Mouse (Mus musculus) embryonic fibroblast, embryonic 13.5 days (primary cell): ENCODE results near the gene Rb1. TPM values are rescaled to one million over a fixed set of nuclear protein-coding genes. Genes with fewer than 3 reads are reported as not detected.

Experiments used
- H3K27ac ChIP-seq: 2 replicates; pipeline ENCODE4 v1.5.1; 2012; ENCODE audit warnings: low read length, control low read depth, inconsistent platforms; ENCODE audit not compliant: insufficient read depth
- H3K4me1 ChIP-seq: 2 replicates; pipeline ENCODE4 v1.6.1; 2011; ENCODE audit warnings: low read length; ENCODE audit not compliant: control insufficient read depth, insufficient read depth
- H3K4me3 ChIP-seq: 2 replicates; pipeline ENCODE4 v1.5.1; 2011; ENCODE audit warnings: mild to moderate bottlenecking, control low read depth, low read length; ENCODE audit not compliant: insufficient read depth
- CTCF ChIP-seq: IDR thresholded peaks from 2 replicates; pipeline ENCODE4 v1.5.1; 2011; ENCODE audit warnings: mild to moderate bottlenecking, control low read depth, low read length, moderate library complexity, borderline replicate concordance; ENCODE audit not compliant: insufficient read depth
- POLR2A ChIP-seq: IDR thresholded peaks from 2 replicates; pipeline ENCODE4 v1.6.1; 2011; ENCODE audit warnings: low read depth, mild to moderate bottlenecking, control low read depth, low read length, moderate library complexity
- polyA plus RNA-seq: library from polyadenylated mRNA; stranded (reverse); fragments of >200 nt; gene quantifications from 2 replicates; pipeline ENCODE4 v1.2.4, GENCODE M21; 2011; ENCODE audit warnings: low read depth; ENCODE audit not compliant: missing spikeins, insufficient read length

Rb1 gene
- polyA plus RNA-seq, 1 experiment, result 16.0 TPM

DNA sequence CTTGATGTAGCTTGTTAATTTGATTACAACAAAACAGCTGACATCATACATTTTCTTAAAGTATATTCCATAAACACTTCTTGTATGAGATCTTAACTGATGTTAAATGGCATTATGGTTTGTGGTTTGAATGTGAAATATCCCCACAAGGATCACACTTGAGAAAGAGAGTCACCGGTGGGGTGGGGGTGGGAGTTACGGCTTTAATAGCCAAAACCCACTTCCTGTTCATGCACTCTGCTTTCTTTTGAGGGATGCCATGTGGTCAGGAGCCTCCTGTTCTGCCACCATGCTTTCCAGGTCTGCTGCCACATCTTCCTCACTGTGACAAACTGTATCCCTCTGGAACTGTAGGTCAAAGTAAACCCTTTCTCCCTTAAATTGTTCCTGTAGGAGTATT, 35.7 kb downstream of the Rb1 start:
- Histone ChIP-seq H3K4me3 (no peak overlapping the region), H3K27ac (no peak overlapping the region), H3K4me1 (peaks cover 2% of the 10 kb centered on the region; the same call in 1 of the 2 replicates)
- TF ChIP-seq CTCF (no peak), POLR2A (no peak)

DNA sequence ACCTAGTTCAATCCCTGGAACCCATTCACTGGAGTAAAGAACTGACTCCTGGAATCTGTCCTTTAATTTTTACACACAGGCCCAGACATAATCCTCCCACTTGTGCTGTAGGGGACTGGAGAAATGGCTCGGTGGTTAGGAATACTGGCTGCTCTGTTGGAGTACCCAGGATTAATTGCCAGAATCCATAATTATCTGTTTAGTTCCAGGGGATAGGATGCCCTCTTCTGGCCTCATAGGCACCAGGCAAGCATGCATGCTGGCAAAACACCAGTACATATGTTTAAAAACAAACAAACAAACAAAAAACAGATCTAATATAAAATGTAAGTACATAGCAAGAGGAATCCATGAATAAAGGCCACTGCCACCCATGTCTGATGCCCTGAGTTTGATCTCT, 44.6 kb downstream of the Rb1 start:
- H3K27ac ChIP-seq, result no peak overlapping the region
- H3K4me3 ChIP-seq, result no peak overlapping the region
- TF ChIP-seq POLR2A, result no peak
- peak; percentile 18; the same call in 1 of the 2 replicates for TF ChIP-seq CTCF
- no peaks in the 10 kb centered on the region for H3K4me1 ChIP-seq

DNA sequence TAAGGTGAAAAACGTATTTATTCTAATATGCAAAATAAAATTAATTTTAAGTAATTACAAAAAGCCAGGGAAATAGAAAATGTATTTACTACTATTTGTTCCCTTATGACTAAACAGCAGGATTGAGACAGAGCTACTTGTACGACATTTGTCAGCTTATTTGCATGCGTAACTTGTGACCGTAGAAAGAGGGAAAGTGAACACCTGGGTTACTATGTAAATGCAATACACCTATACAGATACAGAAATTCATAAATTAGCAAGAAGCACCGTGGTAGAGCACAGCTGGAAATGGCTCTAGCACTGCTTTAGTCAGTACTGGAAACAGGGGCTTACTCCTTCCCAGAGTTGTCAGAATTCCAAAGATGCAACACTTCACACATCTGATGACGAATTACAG, 46.5 kb downstream of the Rb1 start:
- TF ChIP-seq CTCF (no peak), POLR2A (no peak)
- H3K27ac ChIP-seq, result no peak overlapping the region

DNA sequence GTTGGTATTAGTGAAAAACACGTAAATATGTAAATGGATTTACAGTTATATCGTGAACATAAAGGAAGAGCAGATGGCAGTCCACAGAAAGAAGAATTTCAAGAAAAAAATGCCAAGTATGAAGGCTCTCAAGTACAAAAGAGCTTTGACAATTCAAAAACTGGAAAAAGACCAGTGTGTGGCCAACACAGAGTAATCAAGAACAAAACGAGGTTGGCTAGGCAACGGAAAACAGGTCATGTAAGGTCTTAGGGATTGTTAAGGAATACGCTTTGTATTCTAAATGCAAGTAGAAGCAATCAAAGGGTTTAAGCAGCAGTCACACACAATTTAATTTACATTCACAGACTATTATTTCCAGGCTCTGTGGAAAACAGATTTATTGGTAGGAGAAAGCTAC, 53.8 kb downstream of the Rb1 start:
- no peaks in the 10 kb centered on the region for H3K4me1 ChIP-seq
- TF ChIP-seq POLR2A (no peak), CTCF (no peak)
- H3K27ac ChIP-seq, result no peak overlapping the region
- H3K4me3 ChIP-seq, result no peak overlapping the region

More for the DNA sequence above, 46.5 kb downstream of the Rb1 start:
- Histone ChIP-seq H3K4me3 (no peak overlapping the region), H3K4me1 (no peaks in the 10 kb centered on the region)

DNA sequence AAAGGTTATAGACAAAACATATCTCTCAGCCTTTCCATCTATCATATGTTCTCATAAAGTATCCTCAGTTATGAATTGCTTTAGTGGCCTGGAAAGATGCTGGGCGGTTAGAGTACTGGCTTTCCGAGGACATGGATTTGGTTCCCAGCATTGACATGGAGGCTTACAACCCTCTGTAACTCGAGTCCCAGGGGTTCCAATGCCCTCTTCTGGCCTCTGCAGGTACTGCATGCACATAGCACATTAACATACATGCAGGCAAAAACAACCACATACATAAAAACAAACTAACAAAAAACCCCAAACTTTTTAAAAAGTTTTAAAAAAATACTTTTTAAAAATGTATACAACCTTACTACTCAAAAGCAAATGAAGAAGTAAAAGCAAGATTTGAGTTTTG, 59.5 kb downstream of the Rb1 start:
- no peak for TF ChIP-seq CTCF
- TF ChIP-seq POLR2A, result no peak
- Histone ChIP-seq H3K27ac (no peak overlapping the region), H3K4me1 (no peaks in the 10 kb centered on the region), H3K4me3 (no peak overlapping the region)

DNA sequence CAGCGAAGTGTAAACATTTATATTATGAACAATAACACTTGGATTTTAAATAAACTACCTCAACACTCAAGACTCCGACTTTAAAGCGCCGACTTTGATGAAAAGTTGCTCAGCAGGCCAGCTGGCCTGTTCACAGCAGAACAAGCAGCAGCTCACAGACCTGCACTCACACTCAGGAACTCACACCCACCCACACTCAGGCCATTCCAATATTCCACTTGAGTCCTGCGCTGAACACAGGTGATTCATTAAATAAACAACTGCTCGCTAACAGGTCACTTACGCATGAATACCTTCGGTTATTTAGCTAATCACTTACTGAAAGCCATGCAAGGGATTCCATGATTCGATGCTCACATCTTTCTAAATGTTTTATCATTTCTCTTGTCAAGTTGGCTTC, 63.4 kb downstream of the Rb1 start:
- TF ChIP-seq CTCF (no peak), POLR2A (no peak)
- H3K27ac ChIP-seq, result no peak overlapping the region
- H3K4me3 ChIP-seq, result no peak overlapping the region
- no peaks in the 10 kb centered on the region for H3K4me1 ChIP-seq

DNA sequence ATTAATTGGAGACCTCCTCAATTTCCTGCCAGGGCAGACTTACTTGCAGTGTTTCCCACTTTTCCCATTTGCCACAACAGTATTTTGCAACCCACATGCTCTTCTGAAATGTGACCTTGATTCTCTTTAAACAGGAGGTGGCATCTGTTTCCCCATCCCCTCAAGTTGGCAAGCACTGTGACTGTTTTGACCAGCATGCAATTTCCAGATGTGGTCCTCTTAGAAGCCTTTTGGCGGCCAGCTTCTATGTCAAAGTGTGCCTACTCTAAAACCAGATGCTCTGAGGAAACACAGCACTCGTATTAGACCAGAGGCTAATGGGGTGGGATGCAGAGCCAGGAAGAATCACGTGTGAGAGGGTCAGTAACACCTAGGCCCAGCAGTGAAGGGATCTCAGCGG, 67.4 kb downstream of the Rb1 start:
- Histone ChIP-seq H3K27ac (no peak overlapping the region), H3K4me3 (no peak overlapping the region), H3K4me1 (no peaks in the 10 kb centered on the region)
- TF ChIP-seq CTCF (no peak), POLR2A (no peak)

DNA sequence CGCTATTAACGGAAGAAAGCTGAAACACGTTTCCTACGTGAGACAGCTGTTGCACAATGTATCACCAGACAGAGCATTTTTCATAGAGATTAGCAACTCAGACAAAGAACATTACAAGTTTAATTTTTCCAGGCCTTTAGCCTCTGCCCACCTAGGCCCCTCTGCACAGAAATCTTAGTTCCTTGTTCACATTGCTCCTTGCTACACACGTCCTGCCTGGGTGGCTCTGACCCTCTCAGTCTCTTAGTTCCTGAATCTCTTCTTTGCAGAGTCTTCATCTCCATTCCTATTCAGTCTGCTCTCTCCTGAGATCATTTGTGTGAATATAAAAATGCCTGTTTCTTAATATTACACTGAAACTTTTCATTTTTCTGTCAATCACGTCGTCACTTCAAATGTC, 68.3 kb downstream of the Rb1 start:
- H3K4me3 ChIP-seq, result no peak overlapping the region
- no peak overlapping the region for H3K27ac ChIP-seq
- H3K4me1 ChIP-seq, result no peaks in the 10 kb centered on the region
- TF ChIP-seq POLR2A (no peak), CTCF (no peak)

DNA sequence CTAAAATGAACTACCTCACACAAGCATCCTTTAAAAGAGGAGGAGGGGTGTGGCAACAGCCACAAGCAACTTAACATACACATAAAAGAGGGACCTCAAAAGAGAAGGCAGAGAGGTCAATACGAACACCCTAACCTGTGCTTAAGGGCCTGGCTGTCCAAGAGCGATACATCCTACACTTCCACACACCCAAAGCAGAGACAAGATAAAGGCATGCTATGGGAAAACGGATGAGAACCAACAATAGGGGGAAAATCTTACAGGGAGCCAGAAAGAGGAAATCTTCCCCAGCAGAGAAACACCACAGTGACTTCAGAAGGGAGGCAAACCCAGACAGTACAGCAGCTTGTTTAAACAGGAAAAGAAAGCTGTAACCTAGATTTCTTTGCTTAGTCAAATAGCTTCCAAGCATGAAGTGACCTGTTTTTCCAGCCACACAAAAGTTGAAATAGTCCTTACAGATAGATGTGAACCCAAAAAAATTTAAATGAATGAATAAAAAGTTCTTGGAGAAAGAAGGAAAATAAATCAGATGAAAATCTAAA, 70.1 kb downstream of the Rb1 start:
- Histone ChIP-seq H3K27ac (no peak overlapping the region), H3K4me3 (no peak overlapping the region), H3K4me1 (no peaks in the 10 kb centered on the region)
- TF ChIP-seq CTCF, result no peak
- TF ChIP-seq POLR2A, result no peak

DNA sequence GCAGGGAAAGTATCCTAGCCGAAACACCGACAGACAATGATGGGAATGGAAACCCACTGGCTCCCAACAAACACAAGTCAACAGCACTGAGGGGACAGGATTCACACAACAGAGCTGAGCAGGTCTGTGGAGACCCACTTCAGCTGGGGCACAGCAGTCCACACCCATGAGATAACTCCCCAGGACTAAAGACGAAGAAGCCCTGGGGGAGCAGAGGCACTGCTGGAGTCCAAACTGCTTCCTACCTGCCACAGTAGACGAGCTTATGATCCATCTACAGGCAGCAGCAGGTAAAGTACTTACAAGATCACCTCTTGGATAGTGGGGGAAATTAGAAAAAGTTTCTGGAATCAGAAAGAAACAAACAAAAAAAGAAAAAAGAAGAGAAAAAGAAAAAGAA, 71.2 kb downstream of the Rb1 start:
- TF ChIP-seq CTCF (no peak), POLR2A (no peak)
- H3K4me3 ChIP-seq, result no peak overlapping the region
- H3K4me1 ChIP-seq, result no peaks in the 10 kb centered on the region
- no peak overlapping the region for H3K27ac ChIP-seq

DNA sequence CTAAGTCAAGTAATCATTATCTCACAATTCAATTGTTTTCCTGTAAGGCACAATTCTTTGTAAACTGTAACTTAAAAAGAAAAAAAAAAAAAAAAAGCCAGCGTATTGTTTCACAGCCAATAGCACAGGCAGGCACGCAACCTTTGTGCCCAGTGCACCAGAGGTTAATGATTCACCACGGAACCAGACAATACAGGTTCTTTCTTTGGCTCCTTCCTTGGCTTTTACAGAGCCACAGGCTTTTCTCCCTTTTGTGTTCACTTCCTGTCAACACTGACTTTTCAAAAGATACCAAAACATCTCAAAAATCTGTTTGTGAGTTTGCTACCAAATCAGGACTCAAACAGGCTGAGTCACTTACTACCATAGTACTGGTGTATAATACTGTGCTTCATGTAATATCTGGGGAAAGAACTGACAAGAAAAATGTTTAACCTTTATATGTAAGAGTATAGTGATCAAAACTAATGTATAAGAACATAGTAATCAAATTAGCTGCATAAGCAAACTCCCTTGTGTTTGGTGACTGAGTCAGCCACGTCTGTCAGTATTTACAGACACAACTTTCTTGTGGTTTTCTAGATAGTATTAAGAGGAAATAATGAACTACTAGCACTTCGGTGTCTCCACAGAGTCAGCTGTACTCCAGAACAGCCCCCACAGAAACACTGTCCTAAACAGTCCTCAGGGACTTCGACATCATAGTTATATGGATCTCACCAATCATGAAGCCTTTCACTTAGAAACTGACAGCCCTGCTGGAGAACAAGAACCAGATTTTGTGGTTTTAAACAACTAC, 72.0 kb downstream of the Rb1 start:
- TF ChIP-seq CTCF (no peak), POLR2A (no peak)
- Histone ChIP-seq H3K27ac (no peak overlapping the region), H3K4me1 (no peaks in the 10 kb centered on the region), H3K4me3 (no peak overlapping the region)
